Mouse (Mus musculus): Measurements from ENCODE around the gene Mfsd2a. TPM values are rescaled to one million over a fixed set of nuclear protein-coding genes. Genes with fewer than 3 reads are reported as not detected.

Mfsd2a gene
- 32.7 and 37.5 TPM in 2 replicates for polyA plus RNA-seq (2015; fragmentation: Nextera tagmentation; extraction: Ambion mirVana)

GRCm38 (mm10) chr4:122961100-122961567, at the start of gene Mfsd2a:
TSS of gene Mfsd2a (minus strand) at chr4:122961188.

GRCm38 (mm10) chr4:122995404-122996220, 34.6 kb upstream of the Mfsd2a start, which contains the start of gene Mycl:
TSS of gene Mycl (plus strand) at chr4:122995652.

Other genes starting within 250 kb of the Mfsd2a start
- gene Ppt1, start 124.9 kb downstream of the Mfsd2a start, polyA plus RNA-seq (2015; fragmentation: Nextera tagmentation; extraction: Ambion mirVana): 91.3 and 98.1 TPM in 2 replicates
- 55.8 and 60.4 TPM in 2 replicates for gene Cap1, start 75.1 kb downstream of the Mfsd2a start, polyA plus RNA-seq (2015; fragmentation: Nextera tagmentation; extraction: Ambion mirVana)
- gene Mycl, start 34.5 kb upstream of the Mfsd2a start, polyA plus RNA-seq (2015; fragmentation: Nextera tagmentation; extraction: Ambion mirVana): 27.1 and 28.1 TPM in 2 replicates
- 17.7 and 19.5 TPM in 2 replicates for gene Trit1, start 55.4 kb upstream of the Mfsd2a start, polyA plus RNA-seq (2015; fragmentation: Nextera tagmentation; extraction: Ambion mirVana)
- 0.43 and 0.48 TPM in 2 replicates for gene Bmp8b, start 144.0 kb upstream of the Mfsd2a start, polyA plus RNA-seq (2015; fragmentation: Nextera tagmentation; extraction: Ambion mirVana)
- gene Oxct2b, start 155.1 kb upstream of the Mfsd2a start, polyA plus RNA-seq (2015; fragmentation: Nextera tagmentation; extraction: Ambion mirVana): 1.0 and 1.2 TPM in 2 replicates
- gene Ppie, start 178.8 kb upstream of the Mfsd2a start, polyA plus RNA-seq (2015; fragmentation: Nextera tagmentation; extraction: Ambion mirVana): 39.8 and 41.7 TPM in 2 replicates
- 62.2 and 66.7 TPM in 2 replicates for gene Hpcal4, start 222.0 kb upstream of the Mfsd2a start, polyA plus RNA-seq (2015; fragmentation: Nextera tagmentation; extraction: Ambion mirVana)
- 0.43 and 0.62 TPM in 2 replicates for gene Nt5c1a, start 240.3 kb upstream of the Mfsd2a start, polyA plus RNA-seq (2015; fragmentation: Nextera tagmentation; extraction: Ambion mirVana)